Comparison of ENCODE assay signal across 16 mouse cellular contexts in genomic region chr5:97299631-97300030, GRCm38 (mm10).
"Had no signal": no experiment of that assay in that cellular context is flagged by ENCODE, and none has a peak within 500 bp of the region (broad histone marks: within the 10 kb centered on the region; RNA-seq: fewer than 3 reads in every experiment).

No protein-coding gene starts in this region.

- H3K27me3 ChIP-seq: kidney, embryonic 15.5 days; liver, embryonic 15.5 days; midbrain, embryonic 12.5 days; neural tube, embryonic 13.5 days; stomach, embryonic 15.5 days had no signal

- H3K36me3 ChIP-seq: kidney, embryonic 15.5 days; limb, embryonic 10.5 days; liver, embryonic 15.5 days; midbrain, embryonic 12.5 days; neural tube, embryonic 13.5 days; stomach, embryonic 15.5 days had no signal

- H3K4me1 ChIP-seq: kidney, embryonic 15.5 days; limb, embryonic 10.5 days; liver, embryonic 15.5 days; stomach, embryonic 15.5 days had no signal

- H3K4me2 ChIP-seq: kidney, embryonic 15.5 days; liver, embryonic 11.5 days; liver, embryonic 15.5 days; midbrain, embryonic 12.5 days; neural tube, embryonic 13.5 days; stomach, embryonic 15.5 days had no signal

- H3K9me3 ChIP-seq: kidney, embryonic 15.5 days; limb, embryonic 10.5 days; liver, embryonic 15.5 days; midbrain, embryonic 12.5 days; neural tube, embryonic 13.5 days; stomach, embryonic 15.5 days had no signal

- DNase-seq: kidney, adult 18-20 months; kidney, postnatal 14 days; lung, adult 2 months; lung, postnatal 36 days; right cerebral cortex, postnatal 14 days; thymus, postnatal 36 days had no signal

- ATAC-seq: lung, postnatal 0 days; midbrain, embryonic 16.5 days had no signal

- H3K9ac ChIP-seq: kidney, embryonic 15.5 days; liver, embryonic 15.5 days; midbrain, embryonic 12.5 days; neural tube, embryonic 13.5 days; stomach, embryonic 15.5 days had no signal

- H3K27ac ChIP-seq: kidney, embryonic 15.5 days; left cerebral cortex, adult 2 months; limb, embryonic 10.5 days; liver, embryonic 15.5 days; midbrain, embryonic 12.5 days; neural tube, embryonic 13.5 days; stomach, embryonic 15.5 days had no signal

- H3K4me3 ChIP-seq: kidney, embryonic 15.5 days; left cerebral cortex, adult 2 months; limb, embryonic 10.5 days; liver, embryonic 15.5 days; midbrain, embryonic 12.5 days; neural tube, embryonic 13.5 days; stomach, embryonic 15.5 days had no signal
